Mouse (Mus musculus) urinary bladder, postnatal 14 days (tissue): ENCODE measurements at regions not wholly inside any gene's neighbourhood (a gene's known extent, or its start where the extent isn't known, plus 50 kb on each side); places are given as distances from the start of the nearest gene placed in this dataset.

Source experiments
- DNase-seq: peaks from one replicate; pipeline ENCODE4 v3.0.0; 2021; ENCODE audit warnings: low spot score

DNA sequence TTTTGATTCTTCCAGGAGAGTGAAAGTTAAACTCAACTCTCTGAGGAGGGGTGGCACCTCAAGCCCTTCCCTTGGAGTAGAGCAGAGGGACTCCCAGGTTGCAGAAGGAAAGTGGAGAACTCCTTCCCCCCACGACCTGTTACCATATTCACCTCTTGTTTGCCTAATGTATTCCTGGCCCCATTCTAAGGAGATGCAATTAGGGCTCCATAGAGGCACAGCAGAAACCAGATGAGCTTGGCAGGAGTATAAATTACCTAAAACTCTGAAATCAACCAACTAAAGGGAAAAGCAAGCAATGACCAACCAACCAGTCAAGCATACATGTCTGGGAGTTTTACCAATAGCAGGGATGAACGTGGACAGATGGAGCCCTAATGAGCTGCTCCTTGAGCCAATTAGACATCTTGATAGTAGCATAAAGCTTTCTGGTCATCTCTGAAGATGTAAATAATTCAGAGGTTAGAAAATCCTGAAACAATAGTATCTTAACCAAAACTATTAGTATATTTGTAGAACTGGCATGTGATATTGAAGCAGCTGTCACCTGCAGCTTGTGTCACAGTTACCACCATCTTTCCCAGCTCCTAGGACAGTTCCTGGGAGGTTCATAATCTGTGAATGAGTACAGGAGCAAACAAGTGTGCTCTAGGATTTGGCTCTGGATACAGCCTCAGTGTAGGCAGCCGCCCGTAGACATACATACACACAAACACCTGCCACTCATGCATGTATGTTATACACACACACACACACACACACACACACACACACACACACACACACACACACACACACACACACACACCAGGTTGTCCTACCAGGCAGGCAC lies 145.7 kb upstream of the 4930535I16Rik start:
- no peak for DNase-seq

DNA sequence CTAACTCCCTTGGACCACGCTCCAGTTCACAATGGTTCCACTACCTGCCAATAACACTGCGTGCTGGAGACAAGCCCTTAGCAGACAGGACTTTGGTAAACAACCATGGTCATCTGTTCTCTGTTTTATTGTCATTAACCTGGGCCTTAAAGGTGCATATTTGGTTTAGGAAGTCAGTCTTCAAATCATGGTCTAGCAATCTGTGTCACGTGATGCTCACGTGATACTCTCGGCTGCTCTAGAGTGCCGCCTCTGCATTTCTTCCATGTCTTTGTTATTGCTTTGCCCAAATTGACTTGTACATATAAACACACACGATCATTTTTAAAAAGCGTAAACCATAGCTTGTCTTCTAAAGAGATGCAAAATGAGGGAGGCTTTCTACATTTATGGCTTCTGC lies 139.8 kb upstream of the 4930535I16Rik start:
- DNase-seq, result no peak

DNA sequence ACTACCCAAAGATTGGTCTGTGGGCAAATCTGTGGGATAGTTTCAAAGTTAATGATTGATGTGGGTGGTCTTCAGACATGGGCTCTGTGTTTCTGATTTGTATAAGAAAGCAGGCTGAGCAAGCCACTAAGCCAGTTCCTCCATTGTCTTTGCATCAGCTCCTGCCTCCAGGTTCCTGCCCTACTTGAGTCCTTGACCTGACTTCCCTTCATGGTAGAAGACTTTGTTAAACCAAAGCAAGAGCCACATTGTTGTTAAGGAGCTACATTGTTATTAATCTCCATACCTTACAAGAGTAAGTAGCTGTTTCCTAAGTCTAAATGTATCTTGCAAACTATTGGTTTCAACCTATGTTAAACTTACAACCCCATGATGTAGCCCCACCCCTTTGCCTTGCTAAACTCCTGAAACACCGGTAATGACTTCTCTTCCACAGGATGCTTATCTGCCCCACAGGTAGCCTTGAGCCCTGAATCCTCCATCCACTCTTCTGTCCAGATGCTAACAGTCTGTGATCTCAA lies 136.5 kb upstream of the 4930535I16Rik start:
- DNase-seq, result no peak

DNA sequence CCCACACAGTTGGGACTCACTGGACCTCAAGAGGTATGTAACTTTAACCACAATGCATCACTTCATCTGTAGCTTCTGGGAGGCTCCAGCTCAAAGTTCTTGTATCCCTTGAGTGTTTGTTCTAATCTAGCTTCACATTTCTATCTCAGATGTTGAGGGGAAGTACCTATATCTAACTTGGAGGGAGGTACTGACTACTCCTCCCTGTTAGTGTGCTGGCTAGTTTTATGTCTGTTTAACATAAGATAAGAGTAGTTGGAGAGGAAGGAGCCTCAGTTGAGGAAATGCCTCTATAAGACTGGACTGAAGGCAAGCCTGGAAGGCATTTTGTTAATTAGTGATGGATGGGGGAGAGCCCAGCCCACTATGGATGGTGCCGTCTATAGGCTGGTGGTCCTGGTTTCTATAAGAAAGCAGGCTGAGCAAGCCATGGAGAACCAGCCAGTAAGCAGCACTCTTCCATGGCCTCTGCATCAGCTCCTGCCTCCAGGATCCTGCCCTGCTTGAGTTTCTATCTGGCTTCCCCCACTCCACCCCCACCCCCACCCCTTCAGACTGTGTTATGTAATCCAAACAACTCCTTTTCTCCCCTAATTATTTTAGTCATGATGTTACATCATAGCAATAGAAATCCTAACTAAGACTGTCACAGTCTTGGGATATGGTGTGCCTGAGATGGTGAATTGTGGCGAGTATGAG lies 135.7 kb upstream of the 4930535I16Rik start:
- no peak for DNase-seq

DNA sequence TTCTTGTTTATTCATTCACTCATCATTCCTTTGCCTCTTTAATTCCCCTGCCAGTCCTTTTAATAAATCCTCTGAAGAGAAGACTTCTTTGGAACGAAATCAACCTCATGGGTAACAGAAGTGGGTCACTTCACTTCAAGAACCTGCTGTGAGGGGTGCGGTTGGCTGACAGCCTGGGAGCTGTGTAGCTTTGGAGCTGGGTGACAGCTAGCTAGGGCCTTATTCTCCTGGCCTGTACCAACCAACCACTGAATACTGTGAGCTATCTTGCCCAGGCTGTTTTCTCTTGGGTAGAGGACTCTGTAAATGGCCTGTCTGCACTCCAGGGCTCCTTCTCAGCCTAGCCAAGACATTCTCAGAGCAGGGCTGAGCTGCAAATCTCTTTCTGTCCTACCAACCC lies 134.6 kb upstream of the 4930535I16Rik start:
- DNase-seq, result no peak

DNA sequence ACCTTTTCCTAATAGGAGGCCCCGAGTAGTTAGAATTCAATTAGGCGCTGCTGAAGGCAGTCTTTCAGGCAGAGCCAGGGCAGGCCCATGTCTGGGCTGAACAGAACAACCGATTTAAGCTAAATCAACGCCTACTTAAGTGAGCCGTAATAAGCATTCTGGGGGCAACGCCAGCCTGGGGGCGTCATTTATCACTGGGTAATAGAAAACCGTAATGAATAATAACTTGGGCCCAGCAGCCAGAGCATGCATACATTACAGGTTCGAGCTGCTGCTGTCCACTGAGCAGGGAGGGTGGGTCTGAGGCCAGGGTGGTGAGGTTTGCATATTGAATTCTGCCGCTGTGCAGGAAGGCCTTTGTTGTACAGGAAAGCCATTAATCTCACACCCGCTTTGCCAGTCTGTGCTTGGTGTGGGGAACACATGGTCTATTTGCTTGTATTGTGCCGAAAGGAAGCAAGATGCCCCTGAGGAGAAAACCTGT lies 130.6 kb upstream of the 4930535I16Rik start:
- DNase-seq, result no peak

DNA sequence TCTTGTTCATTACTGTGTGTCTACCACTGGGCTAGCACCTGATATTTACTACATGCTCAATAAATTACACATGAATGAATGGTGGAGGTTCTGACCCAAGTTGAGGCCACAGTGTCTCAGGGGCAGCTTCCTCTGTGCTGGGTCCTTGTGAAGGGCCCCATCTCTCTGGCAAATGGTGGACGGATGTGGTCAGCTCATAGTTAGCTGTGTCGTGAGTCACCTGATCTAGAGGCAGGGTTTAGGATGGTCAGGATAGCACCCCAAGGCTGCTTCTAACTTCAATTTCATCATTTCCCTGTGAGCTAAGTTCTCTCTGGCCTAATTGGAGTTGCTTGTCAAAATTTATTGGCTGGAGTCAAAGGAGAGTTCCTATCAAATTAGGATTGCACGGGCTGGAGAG lies 130.1 kb upstream of the 4930535I16Rik start:
- no peak for DNase-seq

DNA sequence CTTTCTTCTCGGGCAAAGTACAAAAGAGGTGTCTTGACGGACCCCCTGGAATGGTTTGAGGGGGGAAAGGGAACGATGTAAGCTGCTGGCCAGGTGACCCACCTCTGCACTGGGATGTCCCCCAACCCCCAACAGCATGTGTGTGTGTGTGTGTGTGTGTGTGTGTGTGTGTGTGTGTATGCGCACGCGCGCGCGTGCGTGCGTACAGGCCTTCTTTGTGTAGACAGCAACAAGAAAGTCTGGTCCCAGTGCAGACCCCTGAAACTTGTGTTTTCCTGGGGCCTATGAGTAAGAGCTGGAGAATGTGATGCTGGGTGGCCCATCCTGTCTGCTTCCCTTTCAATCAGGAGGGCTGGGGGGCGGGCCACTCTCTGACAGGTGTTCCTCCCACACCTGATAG lies 118.7 kb upstream of the 4930535I16Rik start:
- DNase-seq, result no peak

DNA sequence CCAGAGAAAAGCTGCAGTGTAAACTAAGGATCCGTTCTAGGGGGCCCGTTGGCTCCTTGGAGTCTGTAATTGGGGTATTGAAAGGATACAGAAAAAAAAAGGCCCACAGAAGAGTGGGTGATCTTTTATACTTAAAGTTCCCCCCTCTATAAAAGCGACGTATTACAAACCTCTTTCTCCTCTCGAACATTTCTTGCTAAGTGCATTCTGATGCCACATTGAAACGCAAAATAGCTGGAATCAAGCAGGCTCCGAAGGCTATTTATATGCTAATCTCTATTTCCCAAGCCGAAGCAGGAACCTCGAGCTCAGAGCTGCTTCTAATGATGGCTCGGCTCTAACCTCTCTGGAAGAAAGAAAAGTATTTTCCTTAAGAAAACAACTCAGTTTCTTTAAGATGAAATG lies 117.8 kb upstream of the 4930535I16Rik start:
- no peak for DNase-seq

DNA sequence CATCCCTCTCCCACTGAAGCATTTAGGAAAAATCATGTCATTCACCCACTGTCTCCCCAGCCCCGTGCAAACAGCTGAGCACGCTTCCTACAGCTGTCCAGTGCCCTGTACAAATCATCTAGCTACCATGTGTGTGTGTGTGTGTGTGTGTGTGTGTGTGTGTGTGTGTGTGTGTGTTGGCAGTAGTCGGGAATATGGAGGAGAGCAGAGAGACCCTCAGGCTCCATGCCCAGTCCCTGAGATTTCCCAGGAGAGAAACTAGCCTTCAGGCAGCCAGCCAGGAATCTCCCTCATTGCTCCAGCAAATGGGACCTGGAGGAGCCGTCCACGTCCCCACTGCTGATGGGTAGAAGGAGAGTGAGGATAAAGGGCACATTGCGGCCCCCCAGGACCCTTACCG lies 117.4 kb upstream of the 4930535I16Rik start:
- DNase-seq, result no peak

DNA sequence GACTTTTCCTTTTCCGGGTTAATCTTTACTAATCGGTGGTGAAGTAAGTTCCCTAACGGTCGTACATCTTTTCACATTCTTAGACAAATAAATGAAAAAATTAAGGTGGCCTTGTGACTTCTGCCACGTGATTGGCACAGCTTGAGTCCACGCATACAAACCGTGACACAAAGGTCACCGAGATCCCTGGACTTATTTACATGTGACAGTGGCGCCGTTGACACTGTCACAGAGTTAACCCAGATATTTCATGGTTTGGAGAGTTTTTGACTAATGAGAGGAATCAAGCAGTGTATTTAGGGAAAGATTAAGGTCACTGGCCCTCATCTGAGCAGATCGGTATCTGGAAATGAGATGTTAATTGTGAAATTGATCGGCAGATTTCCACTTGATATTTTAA lies 110.2 kb upstream of the 4930535I16Rik start:
- DNase-seq, result no peak

DNA sequence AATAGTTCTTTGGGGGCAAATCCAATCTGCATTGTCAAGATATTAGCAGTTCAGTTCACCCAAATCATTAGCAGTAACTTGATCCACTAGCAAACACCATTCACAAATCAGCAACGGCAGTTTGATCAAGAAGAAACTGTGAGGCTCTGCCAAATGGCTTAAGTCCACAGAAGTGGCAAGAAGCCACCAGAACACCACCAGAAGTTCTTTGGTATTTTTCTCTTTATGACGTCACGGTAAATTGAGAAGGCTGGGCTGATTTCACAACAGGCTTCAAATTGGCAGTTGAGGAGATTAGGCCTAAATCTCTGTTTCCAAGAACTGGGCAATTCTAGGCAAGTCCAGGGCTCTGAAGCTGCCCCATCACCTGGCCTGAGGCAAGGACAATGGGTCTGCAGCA lies 98.6 kb upstream of the 4930535I16Rik start:
- DNase-seq, result no peak

DNA sequence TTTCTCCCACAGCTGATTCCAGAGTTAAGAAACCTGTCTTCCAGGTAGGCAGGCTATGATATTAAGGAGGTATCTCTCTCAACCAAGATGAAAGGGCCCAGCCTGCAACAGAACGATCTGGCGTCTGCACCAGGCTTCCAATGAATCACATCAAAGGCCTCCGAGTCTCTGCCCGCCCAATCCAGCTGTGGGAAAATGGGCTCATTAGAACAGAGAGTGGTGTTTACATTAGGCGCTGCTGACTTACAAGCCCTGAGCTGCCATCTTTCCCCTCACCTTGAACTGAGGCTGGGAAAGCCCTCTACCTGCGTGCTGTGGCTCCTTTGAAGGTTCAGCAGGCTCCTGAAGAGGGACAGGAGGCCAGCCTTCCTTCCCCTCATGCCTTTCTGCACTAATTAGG lies 97.5 kb upstream of the 4930535I16Rik start:
- DNase-seq, result no peak

DNA sequence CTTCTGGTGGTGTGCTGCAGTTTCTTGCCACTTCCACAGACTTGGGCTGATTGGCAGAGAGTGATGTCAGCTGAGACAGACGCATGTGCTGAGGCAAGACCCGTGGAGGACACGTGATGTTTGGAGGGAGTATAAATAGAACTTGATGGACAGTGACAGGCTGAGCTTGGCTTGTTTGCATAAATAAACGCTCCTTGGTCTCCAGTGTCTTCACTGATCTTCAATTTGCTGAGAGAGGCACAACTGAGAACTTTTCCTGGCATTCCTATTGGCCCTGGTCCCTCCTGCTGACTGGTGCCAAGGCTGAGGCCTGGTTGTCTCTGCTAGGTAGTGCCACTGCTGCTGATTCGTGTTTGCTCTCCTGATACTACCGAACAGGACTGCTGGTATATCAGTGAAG lies 94.6 kb upstream of the 4930535I16Rik start:
- no peak for DNase-seq

DNA sequence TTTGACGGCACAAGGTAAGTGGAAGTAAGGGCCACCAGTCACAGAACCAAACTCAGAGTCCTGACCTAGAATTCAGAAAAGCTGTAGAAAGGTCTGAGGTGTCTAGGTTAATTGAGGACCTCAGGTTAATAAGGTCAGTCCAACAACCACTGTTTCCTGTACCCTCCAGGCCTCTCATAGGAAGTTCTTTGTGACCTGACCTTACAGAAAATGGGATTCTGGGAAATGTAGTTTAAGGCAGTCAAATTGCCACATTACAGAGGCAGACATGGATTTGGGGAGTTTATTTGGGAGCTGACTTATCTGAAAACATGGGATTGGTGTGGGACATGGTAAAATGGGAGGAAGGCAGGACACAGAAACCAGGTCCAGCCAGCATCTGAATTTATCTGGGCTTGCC lies 90.9 kb upstream of the 4930535I16Rik start:
- DNase-seq, result no peak

DNA sequence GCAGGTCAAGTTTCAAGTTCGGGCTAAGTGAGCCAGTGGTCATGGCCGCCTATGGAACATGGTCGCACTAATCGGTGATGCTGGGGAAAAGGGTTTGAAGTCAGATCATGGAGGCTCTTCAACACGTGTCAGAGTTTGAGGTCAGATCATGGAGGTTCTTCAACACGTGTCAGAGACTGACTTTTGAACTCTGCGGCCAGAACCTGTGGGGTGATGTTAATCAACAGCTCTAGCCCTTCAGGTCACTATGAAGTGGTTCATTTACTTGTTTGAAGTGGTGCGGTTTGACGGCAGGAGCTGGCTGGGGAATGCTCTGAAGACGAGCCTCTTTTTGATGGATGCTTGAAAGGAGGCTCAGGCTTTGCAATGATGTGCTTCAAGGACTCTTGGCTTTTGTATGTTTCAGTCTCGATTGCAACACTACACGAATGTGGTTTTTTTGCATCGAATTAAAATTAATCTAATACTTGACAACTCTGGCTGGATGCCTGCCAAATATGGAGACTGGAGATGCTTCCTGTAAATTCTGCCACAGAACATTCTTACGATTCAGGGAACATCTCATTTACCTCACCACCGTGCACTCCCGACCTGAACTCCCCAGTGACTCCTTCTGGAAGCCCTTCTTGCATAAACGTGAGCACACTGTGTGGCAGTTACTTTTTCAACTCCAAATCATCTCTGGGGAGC lies 87.9 kb upstream of the 4930535I16Rik start:
- DNase-seq, result no peak

DNA sequence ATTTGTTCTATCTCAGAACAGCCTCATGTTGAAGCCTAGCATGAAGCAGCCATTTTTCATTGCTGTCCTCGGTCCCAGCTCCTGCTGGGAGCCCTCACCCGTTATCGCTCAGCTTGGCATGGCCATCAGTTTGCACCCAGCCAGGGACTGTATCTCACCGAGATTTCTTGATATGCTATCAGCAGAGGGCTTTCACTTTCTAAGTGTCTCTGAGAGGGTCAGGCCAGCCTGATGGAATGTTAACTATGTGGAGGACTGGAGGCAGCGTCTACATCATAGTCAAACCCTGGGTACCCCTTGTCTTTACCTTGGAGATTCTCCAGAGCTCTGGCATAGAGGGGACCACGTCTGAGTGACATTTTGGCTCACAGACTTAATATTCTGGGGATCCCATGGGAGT lies 84.9 kb upstream of the 4930535I16Rik start:
- no peak for DNase-seq

DNA sequence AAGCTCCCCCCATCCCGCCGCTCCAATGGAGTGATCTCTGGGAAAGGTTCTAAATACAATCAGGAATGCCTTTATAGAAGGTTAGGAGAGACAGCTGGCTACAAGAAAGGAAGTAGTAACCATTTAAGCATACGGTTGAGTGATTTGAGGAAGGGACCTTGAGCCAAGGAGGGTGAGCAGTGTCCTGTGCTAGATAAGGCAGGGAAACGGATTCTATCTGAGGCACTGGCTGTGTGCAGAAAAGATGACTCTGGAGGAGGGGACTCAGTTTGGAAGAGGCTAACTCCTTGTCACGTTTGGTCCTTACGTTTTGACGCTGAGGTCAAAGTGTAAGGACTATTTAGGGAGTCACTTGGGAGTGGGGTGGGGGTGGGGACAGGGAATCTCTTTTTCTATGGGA lies 84.3 kb upstream of the 4930535I16Rik start:
- DNase-seq, result no peak

DNA sequence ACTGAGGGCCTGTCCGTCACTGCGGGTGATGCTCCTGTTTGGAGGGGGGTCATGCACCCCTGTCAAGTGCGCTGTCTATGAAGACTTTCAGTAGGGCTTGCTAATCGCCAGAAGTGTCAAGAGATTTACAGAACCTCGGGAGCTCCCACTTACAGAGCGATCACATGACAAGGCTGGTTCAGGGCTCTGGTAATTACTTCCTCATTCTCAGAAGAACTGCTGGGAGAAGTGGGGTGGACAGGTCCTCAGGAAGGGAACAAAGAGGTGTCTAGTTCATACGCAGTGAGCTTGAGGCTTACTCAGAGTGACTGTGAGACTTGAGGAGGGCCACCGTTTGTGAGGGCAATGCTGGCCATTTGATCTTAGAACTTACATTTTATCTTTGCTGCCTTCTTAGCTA lies 78.0 kb upstream of the 4930535I16Rik start:
- DNase-seq, result no peak

DNA sequence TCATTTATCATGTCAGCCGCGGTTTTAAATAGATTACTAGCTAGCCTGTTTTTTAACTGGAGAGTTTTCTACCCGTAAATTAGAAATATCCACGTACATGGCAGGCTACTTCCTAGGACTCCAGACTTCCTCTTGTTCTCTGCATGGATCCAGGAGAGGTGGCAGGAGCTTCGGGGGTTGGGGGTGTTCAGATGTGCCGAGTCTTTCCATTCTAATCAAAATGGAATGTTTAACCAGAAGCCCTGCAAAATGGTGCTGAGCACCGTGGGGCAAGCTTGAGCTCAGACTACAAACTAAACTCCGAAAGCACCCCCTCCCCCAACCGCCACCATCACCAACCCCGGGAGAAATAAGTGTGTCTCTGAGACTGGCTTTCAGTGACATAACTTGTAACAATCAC lies 73.4 kb upstream of the 4930535I16Rik start:
- DNase-seq, result no peak

DNA sequence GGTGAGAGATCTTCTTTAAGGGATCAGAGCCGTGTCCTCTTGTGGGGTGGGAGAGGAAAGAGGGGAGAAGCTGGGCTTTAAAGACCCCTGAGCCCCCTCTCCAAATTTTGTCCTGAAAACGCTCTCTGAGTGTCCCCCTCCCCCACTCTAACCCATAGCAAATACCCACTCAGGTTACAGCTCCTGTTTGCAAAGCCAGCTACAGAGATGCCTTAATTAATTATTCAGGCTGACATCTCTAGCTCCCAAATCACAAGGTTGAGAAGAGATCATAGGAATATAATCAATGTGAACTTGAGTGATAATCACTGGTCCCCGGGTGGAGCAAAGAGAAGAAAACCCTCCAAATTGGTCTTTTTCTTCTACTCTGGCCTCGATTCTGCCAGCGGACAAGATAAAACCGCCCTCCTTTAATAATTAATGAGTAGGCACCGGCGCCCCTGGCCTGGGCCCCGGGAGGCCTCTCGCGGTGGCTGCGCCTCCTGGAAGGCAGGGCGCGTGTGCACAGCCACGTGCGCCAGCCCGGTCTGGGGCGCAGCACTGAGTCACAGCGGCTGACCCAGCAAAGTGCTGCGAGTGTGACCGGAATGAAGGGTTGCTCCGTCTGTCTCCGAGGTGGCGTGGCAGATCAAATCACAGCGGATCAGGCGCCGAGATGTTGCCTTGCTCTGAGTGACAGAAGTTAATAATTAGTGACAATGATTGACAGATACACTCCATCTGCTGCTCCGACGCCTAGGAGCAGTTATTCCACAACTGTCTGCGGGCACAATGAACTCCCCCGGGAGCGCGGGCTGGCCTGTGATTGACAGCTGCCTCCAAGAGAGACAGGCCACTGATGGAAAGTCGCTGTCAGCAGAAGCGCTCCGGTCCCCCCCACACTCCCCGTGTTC lies 72.7 kb upstream of the 4930535I16Rik start:
- peak; percentile 11 for DNase-seq
